Mouse (Mus musculus): ENCODE measurements around the gene Dnaaf3. TPM values are rescaled to one million over a fixed set of nuclear protein-coding genes. Genes with fewer than 3 reads are reported as not detected.

Gene Dnaaf3
- polyA plus RNA-seq (2014; fragmentation: Illumina TruSeq; extraction: RNeasy Lipid Tissue Mini Kit (QIAGEN cat#74804); ENCODE audit: low read depth, low replicate concordance): not detected

DNA sequence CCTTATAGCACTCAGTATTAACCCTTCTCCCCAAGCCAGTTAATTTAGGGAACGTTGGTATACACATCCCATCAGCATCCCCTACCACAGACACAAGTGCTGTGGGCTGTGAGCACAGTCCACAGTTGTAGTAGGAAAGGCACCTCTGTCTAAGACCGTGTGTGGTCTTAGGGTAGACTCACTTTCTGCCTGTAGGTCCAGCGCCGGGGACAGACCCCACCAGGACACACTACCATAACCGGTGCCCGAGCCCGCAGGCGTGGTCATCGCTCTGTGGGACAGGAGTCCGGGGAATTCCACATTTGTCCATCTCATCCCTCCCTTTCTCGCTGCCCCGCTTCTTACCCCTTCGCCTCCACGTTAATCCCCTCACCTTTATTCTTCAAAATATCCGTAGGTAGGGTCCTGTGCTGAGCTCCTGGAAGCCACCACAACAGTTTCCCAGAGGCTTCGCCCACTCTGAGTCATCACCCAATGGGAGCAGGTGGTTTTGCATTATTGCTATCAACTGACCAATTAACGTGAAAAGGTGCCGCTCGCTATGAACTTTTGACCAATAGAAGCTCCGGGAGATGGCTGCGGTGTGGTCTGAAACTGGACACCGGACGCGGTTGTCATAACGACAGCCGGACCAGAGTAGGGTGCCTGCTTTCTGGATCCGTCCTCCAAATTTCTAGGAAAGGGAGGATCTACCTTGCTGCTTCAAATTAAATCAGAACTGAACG lies at the start of gene Dnaaf3:
Dnaaf3 (minus strand) TSS at position 449 of the 725 bp plus-strand sequence.

DNA sequence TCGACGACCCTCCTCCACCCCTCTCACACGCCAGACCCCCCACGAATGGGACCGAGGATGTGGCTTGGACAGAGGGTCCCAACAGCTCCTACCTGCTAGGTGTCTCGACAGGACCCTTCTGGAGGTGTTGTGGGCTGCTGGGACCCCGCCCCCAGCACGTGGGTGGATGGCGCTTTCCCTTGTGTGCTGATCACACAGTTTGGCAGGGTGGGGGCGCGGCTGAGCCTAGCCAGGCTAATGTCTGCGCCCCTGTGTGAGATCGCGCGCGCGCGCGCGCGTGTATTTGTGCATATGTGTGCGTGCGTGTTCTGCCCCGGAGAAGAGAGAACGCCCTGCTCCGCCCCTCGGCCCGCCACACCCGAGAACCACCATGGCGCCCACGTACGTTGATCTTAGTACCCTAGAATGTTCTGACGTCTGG lies 15.0 kb upstream of the Dnaaf3 start, which contains the start of gene Syt5:
Syt5 (minus strand) TSS at position 321 of the 421 bp plus-strand sequence.

DNA sequence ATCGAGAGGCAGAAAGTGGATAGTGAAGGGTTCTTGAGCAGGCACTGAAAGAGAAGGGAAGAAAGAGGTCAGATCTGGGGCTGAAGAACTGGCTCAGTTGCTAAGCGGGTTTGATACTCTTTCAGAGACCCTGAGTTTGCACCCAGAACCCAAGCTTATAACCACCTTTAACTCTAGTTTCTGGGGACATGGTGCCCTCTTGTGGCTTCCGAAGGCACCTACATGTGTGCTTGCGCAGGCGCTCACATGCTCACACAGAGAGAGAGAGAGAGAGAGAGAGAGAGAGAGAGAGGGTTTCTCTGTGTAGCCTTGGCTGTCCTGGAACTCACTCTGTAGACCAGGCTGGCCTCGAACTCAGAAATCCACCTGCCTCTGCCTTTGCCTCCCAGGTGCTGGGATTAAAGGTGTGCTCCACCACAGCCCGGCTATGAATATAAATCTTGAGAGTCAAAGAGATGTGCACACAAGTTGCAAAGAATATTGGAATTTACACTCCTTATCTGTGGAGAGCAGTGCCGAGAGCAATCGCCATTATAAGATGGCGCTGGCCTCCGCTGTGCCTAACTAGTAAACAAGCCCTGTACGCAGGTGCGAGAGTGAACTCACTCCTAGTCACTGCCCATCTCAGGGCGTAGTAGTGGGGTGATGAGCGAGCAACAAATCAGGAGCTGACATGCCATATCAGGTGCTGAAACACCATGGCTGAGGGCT lies 7.9 kb downstream of the Dnaaf3 start, which contains the start of gene Tnni3:
Tnni3 (minus strand) TSS at position 18 of the 711 bp plus-strand sequence.

DNA sequence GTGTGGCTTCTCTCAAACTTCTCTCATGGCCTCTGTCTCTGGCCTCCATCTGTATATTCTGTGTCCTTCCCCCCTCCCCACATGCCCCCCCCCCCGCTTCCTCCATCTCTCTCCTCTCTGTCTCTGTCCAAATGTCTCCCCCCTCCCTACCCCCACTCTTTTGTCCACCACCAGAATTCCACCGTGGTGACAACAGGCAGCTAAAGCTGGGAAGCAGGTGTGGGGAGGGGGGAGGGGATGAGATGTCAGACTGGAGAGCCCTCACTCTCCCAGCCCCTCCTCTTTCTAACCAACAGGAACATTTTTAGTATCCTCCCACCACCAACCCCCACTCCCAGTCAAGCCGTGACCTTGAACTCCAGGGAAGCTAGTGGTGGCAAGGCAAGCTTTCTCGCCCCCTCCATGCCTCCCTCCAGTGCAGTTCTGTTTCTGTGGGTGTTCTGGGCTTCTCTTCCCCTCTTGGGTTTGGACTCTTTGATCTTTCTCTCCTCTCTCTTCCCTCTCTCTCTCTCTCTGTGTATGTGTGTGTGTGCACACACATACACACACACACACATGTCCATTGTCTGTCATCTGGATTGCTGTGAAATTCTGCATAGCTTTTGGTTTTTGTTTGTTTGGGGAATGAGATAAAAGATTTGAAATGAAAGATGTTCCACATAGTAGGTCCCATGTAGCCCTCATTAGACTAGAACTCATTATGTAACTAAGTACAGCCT lies 15.8 kb downstream of the Dnaaf3 start, which contains the start of gene Tnnt1:
Tnnt1 (minus strand) TSS at position 51 of the 719 bp plus-strand sequence.

DNA sequence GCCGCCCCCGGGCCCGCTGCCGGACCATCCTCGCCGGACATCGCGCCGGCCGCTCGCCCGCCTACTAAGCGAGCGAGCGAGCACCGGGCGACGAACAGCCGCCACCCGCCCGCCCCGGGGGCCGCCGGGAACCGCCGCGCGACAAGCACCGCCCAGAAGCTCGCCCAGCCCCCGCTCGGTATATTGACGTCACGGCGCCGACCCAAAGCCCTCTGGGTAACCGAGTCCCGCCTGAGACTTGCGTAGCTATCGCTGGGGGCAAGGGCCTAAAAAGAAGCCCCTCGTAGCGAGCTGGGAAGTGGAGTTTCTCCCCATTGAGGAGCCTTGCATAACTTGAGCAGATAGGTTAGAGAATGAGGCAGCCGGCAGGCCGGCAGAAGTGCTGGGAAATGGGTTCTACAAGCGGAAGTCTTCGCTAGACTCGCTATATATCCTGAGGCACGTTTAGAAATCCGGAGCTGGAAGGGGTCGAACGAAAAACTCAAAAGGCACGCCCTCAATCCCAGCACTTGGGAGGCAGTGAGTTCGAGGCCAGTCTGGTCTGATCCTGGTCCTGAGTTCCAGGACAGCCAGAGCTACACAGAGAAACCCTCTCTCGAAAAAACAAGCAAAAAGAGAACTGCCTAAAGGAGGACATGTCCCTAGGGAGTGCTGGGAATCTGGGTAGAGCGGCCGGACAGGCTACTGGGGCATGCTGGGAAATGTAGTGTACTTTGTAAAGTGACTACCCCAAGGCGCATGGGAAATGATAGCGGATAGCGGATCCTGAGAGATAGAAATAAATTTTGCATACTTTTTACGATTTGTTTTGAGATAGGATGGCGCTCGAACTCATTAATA lies 30.5 kb downstream of the Dnaaf3 start, which contains the start of gene Ppp1r12c:
Ppp1r12c (minus strand) TSS at position 123 of the 840 bp plus-strand sequence.

Other genes with a start within 250 kb of the Dnaaf3 start
- not detected for gene Ncr1, start 194.7 kb downstream of the Dnaaf3 start, polyA plus RNA-seq (2014; fragmentation: Illumina TruSeq; extraction: RNeasy Lipid Tissue Mini Kit (QIAGEN cat#74804); ENCODE audit: low read depth, low replicate concordance)
- not detected for gene Gp6, start 134.7 kb downstream of the Dnaaf3 start, polyA plus RNA-seq (2014; fragmentation: Illumina TruSeq; extraction: RNeasy Lipid Tissue Mini Kit (QIAGEN cat#74804); ENCODE audit: low read depth, low replicate concordance)
- gene Rdh13, start 86.8 kb downstream of the Dnaaf3 start, polyA plus RNA-seq (2014; fragmentation: Illumina TruSeq; extraction: RNeasy Lipid Tissue Mini Kit (QIAGEN cat#74804); ENCODE audit: low read depth, low replicate concordance): 9.4 TPM
- 1.1 TPM for gene Eps8l1, start 71.8 kb downstream of the Dnaaf3 start, polyA plus RNA-seq (2014; fragmentation: Illumina TruSeq; extraction: RNeasy Lipid Tissue Mini Kit (QIAGEN cat#74804); ENCODE audit: low read depth, low replicate concordance)
- 2.8 TPM for gene Ppp1r12c, start 30.8 kb downstream of the Dnaaf3 start, polyA plus RNA-seq (2014; fragmentation: Illumina TruSeq; extraction: RNeasy Lipid Tissue Mini Kit (QIAGEN cat#74804); ENCODE audit: low read depth, low replicate concordance)
- 0.85 TPM for gene Tnnt1, start 16.1 kb downstream of the Dnaaf3 start, polyA plus RNA-seq (2014; fragmentation: Illumina TruSeq; extraction: RNeasy Lipid Tissue Mini Kit (QIAGEN cat#74804); ENCODE audit: low read depth, low replicate concordance)
- gene Tnni3, start 8.2 kb downstream of the Dnaaf3 start, polyA plus RNA-seq (2014; fragmentation: Illumina TruSeq; extraction: RNeasy Lipid Tissue Mini Kit (QIAGEN cat#74804); ENCODE audit: low read depth, low replicate concordance): not detected
- not detected for gene Syt5, start 15.1 kb upstream of the Dnaaf3 start, polyA plus RNA-seq (2014; fragmentation: Illumina TruSeq; extraction: RNeasy Lipid Tissue Mini Kit (QIAGEN cat#74804); ENCODE audit: low read depth, low replicate concordance)
- gene Ptprh, start 71.6 kb upstream of the Dnaaf3 start, polyA plus RNA-seq (2014; fragmentation: Illumina TruSeq; extraction: RNeasy Lipid Tissue Mini Kit (QIAGEN cat#74804); ENCODE audit: low read depth, low replicate concordance): not detected
- gene Tmem86b, start 99.0 kb upstream of the Dnaaf3 start, polyA plus RNA-seq (2014; fragmentation: Illumina TruSeq; extraction: RNeasy Lipid Tissue Mini Kit (QIAGEN cat#74804); ENCODE audit: low read depth, low replicate concordance): 3.1 TPM
- gene Ppp6r1, start 126.6 kb upstream of the Dnaaf3 start, polyA plus RNA-seq (2014; fragmentation: Illumina TruSeq; extraction: RNeasy Lipid Tissue Mini Kit (QIAGEN cat#74804); ENCODE audit: low read depth, low replicate concordance): 11.6 TPM
- gene Hspbp1, start 152.6 kb upstream of the Dnaaf3 start, polyA plus RNA-seq (2014; fragmentation: Illumina TruSeq; extraction: RNeasy Lipid Tissue Mini Kit (QIAGEN cat#74804); ENCODE audit: low read depth, low replicate concordance): not detected
- gene Brsk1, start 158.2 kb upstream of the Dnaaf3 start, polyA plus RNA-seq (2014; fragmentation: Illumina TruSeq; extraction: RNeasy Lipid Tissue Mini Kit (QIAGEN cat#74804); ENCODE audit: low read depth, low replicate concordance): 0.24 TPM
- not detected for gene Tmem150b, start 192.8 kb upstream of the Dnaaf3 start, polyA plus RNA-seq (2014; fragmentation: Illumina TruSeq; extraction: RNeasy Lipid Tissue Mini Kit (QIAGEN cat#74804); ENCODE audit: low read depth, low replicate concordance)
- gene Kmt5c, start 207.7 kb upstream of the Dnaaf3 start, polyA plus RNA-seq (2014; fragmentation: Illumina TruSeq; extraction: RNeasy Lipid Tissue Mini Kit (QIAGEN cat#74804); ENCODE audit: low read depth, low replicate concordance): 0.89 TPM
- gene Cox6b2, start 220.6 kb upstream of the Dnaaf3 start, polyA plus RNA-seq (2014; fragmentation: Illumina TruSeq; extraction: RNeasy Lipid Tissue Mini Kit (QIAGEN cat#74804); ENCODE audit: low read depth, low replicate concordance): not detected
- gene Fam71e2, start 238.8 kb upstream of the Dnaaf3 start, polyA plus RNA-seq (2014; fragmentation: Illumina TruSeq; extraction: RNeasy Lipid Tissue Mini Kit (QIAGEN cat#74804); ENCODE audit: low read depth, low replicate concordance): not detected